Mouse (Mus musculus) neural tube, embryonic 14.5 days (tissue): ENCODE results near the gene Atp6v1g2. TPM values are rescaled to one million over a fixed set of nuclear protein-coding genes. Genes with fewer than 3 reads are reported as not detected.

Experiments used
- ATAC-seq: fragments of 200-750 bp; cut with Nextera tagmentation; 2 replicates; pipeline ENCODE4 v1.8.0; 2017; ENCODE audit warnings: low read depth, mild to moderate bottlenecking, moderate TSS enrichment, moderate library complexity
- H3K27ac ChIP-seq: fragments of 300-500 bp; sonication (generic); 2 replicates; pipeline ENCODE4 v1.5.1; 2014; ENCODE audit warnings: low read depth, mild to moderate bottlenecking, control low read depth, low read length, moderate library complexity, mixed read lengths
- H3K27me3 ChIP-seq: fragments of 300-500 bp; sonication (generic); 2 replicates; pipeline ENCODE4 v1.6.1; 2014; ENCODE audit warnings: low read length; ENCODE audit not compliant: control insufficient read depth, insufficient read depth
- H3K36me3 ChIP-seq: fragments of 300-500 bp; sonication (generic); 2 replicates; pipeline ENCODE4 v1.6.1; 2014; ENCODE audit warnings: low read length, mixed read lengths; ENCODE audit not compliant: control insufficient read depth, insufficient read depth
- H3K4me1 ChIP-seq: fragments of 300-500 bp; sonication (generic); 2 replicates; pipeline ENCODE4 v1.6.1; 2014; ENCODE audit warnings: low read length; ENCODE audit not compliant: control insufficient read depth, insufficient read depth
- H3K4me2 ChIP-seq: fragments of 300-500 bp; sonication (generic); 2 replicates; pipeline ENCODE4 v1.6.1; 2014; ENCODE audit warnings: mild to moderate bottlenecking, low read depth, low read length, control low read depth
- H3K4me3 ChIP-seq: fragments of 300-500 bp; sonication (generic); 2 replicates; pipeline ENCODE4 v1.5.1; 2014; ENCODE audit warnings: low read depth, low read length, control low read depth, mixed read lengths
- H3K9ac ChIP-seq: fragments of 300-500 bp; sonication (generic); replicated peaks from 2 replicates; pipeline ENCODE4 v1.6.1; 2014; ENCODE audit warnings: low read depth, mild to moderate bottlenecking, control low read depth, low read length, mixed read lengths
- H3K9me3 ChIP-seq: fragments of 300-500 bp; sonication (generic); 2 replicates; pipeline ENCODE4 v1.6.1; 2016; ENCODE audit warnings: low read length; ENCODE audit not compliant: control insufficient read depth
- WGBS: fragments of 180-500 bp; shearing (Covaris S2); extraction: QIAGEN DNeasy Blood & Tissue Kit; methylation state at CpG from one replicate; pipeline ENCODE4 v1.1.7; 2014; 5-methylcytosine and 5-hydroxymethylcytosine counted together
- polyA plus RNA-seq: library from polyadenylated mRNA; unstranded; fragments of >200 nt; fragmentation: Nextera tagmentation; extraction: Ambion mirVana; gene quantifications from 2 replicates; pipeline ENCODE4 v1.2.1, GENCODE M21; 2014

Gene Atp6v1g2
- polyA plus RNA-seq, 1 experiment from 2014 or later = 154 TPM

GRCm38 (mm10) chr17:35262664-35263522, 29.4 kb downstream of the Atp6v1g2 start, which contains the start of gene H2-D1:
TSS of gene H2-D1 (plus strand) at chr17:35262730.
- Histone ChIP-seq H3K36me3 (no peaks in the 10 kb centered on the region), H3K27ac (no peak within 1 kb of the TSS), H3K27me3 (no peaks in the 10 kb centered on the region), H3K4me1 (no peaks in the 10 kb centered on the region), H3K9me3 (no peaks in the 10 kb centered on the region), H3K4me2 (peak within 1 kb of the TSS; percentile 76), H3K4me3 (peak within 1 kb of the TSS; percentile 59), H3K9ac (peak within 1 kb of the TSS; percentile 71)
- ATAC-seq = peak; percentile 95
- 3% methylated on average over 61 of the region's 73 CpGs for WGBS

- Histone ChIP-seq H3K36me3 (no peaks in the 10 kb centered on the region), H3K9me3 (no peaks in the 10 kb centered on the region), H3K4me3 (peak overlapping the region; percentile 59), H3K27ac (no peak overlapping the region), H3K27me3 (no peaks in the 10 kb centered on the region), H3K4me1 (no peaks in the 10 kb centered on the region), H3K9ac (peak overlapping the region; percentile 71), H3K4me2 (peak overlapping the region; percentile 76)
- 1% methylated on average over 30 of the region's 31 CpGs for WGBS
- ATAC-seq = no peak
Observed at GRCm38 (mm10) chr17:35263523-35263883, 30.0 kb downstream of the Atp6v1g2 start.

DNA sequence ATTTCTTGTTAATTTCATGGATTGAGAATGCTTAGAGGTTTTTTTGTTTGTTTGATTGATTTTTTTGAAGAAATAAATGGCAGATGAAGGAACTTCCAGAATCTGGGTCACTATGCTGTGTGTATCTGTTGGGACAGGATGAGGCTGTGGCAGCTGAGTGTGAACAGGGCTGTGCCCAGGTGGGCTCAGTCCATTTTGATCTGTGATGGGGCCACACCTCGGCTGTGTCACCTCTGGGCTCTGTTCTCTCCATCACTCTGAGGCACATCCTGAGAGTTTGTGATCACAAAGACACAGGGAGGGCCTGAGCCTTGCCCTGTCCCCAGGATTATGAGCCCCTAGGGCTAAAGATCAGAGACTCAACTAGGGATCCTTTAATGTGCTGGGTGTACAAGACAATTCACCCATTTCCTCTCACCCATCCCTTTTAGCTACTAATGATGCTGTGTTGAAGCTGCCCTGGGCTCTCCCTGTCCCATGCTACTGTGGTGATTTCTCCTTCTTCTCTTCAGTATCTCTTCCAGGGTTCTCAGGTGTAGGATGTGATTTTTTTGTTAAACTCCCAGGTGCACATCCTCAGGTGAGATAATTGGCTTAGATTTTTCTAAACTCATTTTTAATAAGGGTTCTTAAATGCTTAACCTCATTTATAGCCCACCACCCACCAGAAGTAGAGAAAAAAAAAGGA, 34.1 kb downstream of the Atp6v1g2 start:
- no peak for ATAC-seq
- H3K27ac ChIP-seq = no peak overlapping the region
- no peaks in the 10 kb centered on the region for H3K27me3 ChIP-seq
- no peak overlapping the region for H3K4me2 ChIP-seq
- no peak overlapping the region for H3K9ac ChIP-seq
- H3K36me3 ChIP-seq = no peaks in the 10 kb centered on the region
- no peaks in the 10 kb centered on the region for H3K9me3 ChIP-seq
- 82% methylated on average over 1 of the region's 1 CpGs for WGBS
- no peaks in the 10 kb centered on the region for H3K4me1 ChIP-seq
- no peak overlapping the region for H3K4me3 ChIP-seq

DNA sequence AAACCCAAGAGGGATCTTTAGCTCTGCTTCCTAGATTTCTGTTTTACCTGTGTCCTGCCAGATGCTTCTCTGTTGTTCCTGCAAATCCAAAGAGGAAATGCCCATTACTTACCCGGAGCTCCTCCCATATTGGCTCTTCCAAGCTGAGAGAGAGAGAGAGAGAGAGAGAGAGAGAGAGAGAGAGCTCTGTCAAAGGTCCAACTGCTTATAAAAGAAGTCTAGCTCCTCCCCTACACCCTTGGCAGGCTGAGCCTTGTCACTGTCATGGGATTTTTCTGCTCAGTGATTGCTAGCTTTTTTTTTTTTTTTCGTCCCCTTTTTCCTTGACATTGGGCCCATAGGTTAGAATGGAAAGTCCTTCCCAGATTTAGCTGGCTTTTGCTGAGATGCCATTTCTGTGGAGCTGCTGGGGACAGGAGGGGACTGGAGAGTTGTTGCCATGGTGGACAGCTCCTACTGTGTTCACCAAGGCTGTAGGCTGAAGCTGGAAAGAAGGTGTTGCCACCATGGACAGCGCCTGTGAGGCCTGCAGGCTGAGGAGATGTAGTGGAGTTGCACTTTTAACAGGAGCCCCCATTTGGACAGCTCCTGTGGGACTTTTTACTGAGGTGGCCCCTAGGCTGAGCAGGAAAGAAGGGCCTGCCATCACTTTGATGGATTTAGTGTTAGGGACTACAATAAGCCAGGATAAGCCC, 36.3 kb downstream of the Atp6v1g2 start:
- no peaks in the 10 kb centered on the region for H3K9me3 ChIP-seq
- no peaks in the 10 kb centered on the region for H3K27me3 ChIP-seq
- ATAC-seq = no peak
- no peak overlapping the region for H3K4me3 ChIP-seq
- no peaks in the 10 kb centered on the region for H3K36me3 ChIP-seq
- no peak overlapping the region for H3K27ac ChIP-seq
- no peak overlapping the region for H3K9ac ChIP-seq
- 30% methylated on average over 3 of the region's 3 CpGs for whole genome bisulfite sequencing
- H3K4me1 ChIP-seq = no peaks in the 10 kb centered on the region
- H3K4me2 ChIP-seq = no peak overlapping the region

- no peaks in the 10 kb centered on the region for H3K36me3 ChIP-seq
- no peaks in the 10 kb centered on the region for H3K4me1 ChIP-seq
- H3K4me2 ChIP-seq = no peak overlapping the region
- 80% methylated on average over 3 of the region's 3 CpGs for WGBS
- no peak overlapping the region for H3K27ac ChIP-seq
- no peak for ATAC-seq
- H3K4me3 ChIP-seq = no peak overlapping the region
- no peaks in the 10 kb centered on the region for H3K27me3 ChIP-seq
- no peak overlapping the region for H3K9ac ChIP-seq
- no peaks in the 10 kb centered on the region for H3K9me3 ChIP-seq
Observed at GRCm38 (mm10) chr17:35272249-35272648, 38.8 kb downstream of the Atp6v1g2 start.

DNA sequence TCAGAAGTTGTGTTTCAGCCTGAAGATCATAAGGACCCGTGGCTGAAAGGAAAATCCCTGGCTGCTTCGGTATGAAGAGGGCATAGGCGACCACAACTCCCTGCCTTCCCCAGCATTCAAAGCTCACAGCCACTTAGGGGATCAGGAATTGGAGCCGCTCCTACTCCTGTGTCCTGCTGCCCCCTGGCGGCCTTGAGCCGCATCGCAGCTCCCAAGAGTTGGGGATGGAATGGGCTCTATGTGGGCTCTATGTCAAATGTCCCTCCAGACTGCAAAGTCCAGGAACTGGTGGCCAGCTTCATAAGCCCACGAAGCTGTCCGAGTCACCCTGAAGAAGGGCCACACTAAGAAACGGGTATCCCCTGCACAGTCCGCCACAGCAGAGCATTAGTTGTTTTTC, 41.3 kb downstream of the Atp6v1g2 start:
- ATAC-seq = peak; percentile 68; the same call in 1 of the 2 replicates
- no peak overlapping the region for H3K4me2 ChIP-seq
- no peaks in the 10 kb centered on the region for H3K27me3 ChIP-seq
- H3K4me3 ChIP-seq = no peak overlapping the region
- no peaks in the 10 kb centered on the region for H3K4me1 ChIP-seq
- no peak overlapping the region for H3K9ac ChIP-seq
- H3K27ac ChIP-seq = no peak overlapping the region
- WGBS = 7% methylated on average over 11 of the region's 11 CpGs
- H3K36me3 ChIP-seq = no peaks in the 10 kb centered on the region
- no peaks in the 10 kb centered on the region for H3K9me3 ChIP-seq

GRCm38 (mm10) chr17:35276304-35276864, 42.9 kb downstream of the Atp6v1g2 start:
- 22% methylated on average over 13 of the region's 13 CpGs for WGBS
- no peak overlapping the region for H3K4me3 ChIP-seq
- H3K9me3 ChIP-seq = no peaks in the 10 kb centered on the region
- H3K4me2 ChIP-seq = peak overlapping the region; percentile 29; the same call in 1 of the 2 replicates
- no peak overlapping the region; the same call in 1 of the 2 replicates for H3K9ac ChIP-seq
- no peak overlapping the region for H3K27ac ChIP-seq
- H3K36me3 ChIP-seq = no peaks in the 10 kb centered on the region
- no peaks in the 10 kb centered on the region for H3K4me1 ChIP-seq
- ATAC-seq = no peak
- H3K27me3 ChIP-seq = no peaks in the 10 kb centered on the region

GRCm38 (mm10) chr17:35278049-35278448, 44.6 kb downstream of the Atp6v1g2 start:
- no peaks in the 10 kb centered on the region for H3K9me3 ChIP-seq
- no peak overlapping the region for H3K4me2 ChIP-seq
- 91% methylated on average over 8 of the region's 8 CpGs for WGBS
- no peaks in the 10 kb centered on the region for H3K4me1 ChIP-seq
- no peaks in the 10 kb centered on the region for H3K27me3 ChIP-seq
- H3K9ac ChIP-seq = no peak overlapping the region
- H3K4me3 ChIP-seq = no peak overlapping the region
- ATAC-seq = no peak
- no peaks in the 10 kb centered on the region for H3K36me3 ChIP-seq
- no peak overlapping the region for H3K27ac ChIP-seq
